19 mouse cellular contexts compared by ENCODE assay signal in genomic region chr16:32503633-32504032, GRCm38 (mm10). TPM values are rescaled to one million over a fixed set of nuclear protein-coding genes. Genes with fewer than 3 reads are reported as not detected.
"Had no signal": no experiment of that assay in that cellular context is flagged by ENCODE, and none has a peak within 500 bp of the region (broad histone marks: within the 10 kb centered on the region; RNA-seq: fewer than 3 reads in every experiment).

No protein-coding gene starts in this region.

- H3K27ac ChIP-seq: hindbrain, postnatal 0 days; limb, embryonic 13.5 days; liver, embryonic 15.5 days; macrophage; neural tube, embryonic 12.5 days had no signal

- H3K4me3 ChIP-seq: limb, embryonic 13.5 days; liver, embryonic 15.5 days; neural tube, embryonic 12.5 days had no signal

- H3K9me3 ChIP-seq: limb, embryonic 13.5 days; liver, embryonic 15.5 days; neural tube, embryonic 12.5 days had no signal

- H3K27me3 ChIP-seq: limb, embryonic 13.5 days had no signal

- H3K36me3 ChIP-seq: limb, embryonic 13.5 days; liver, embryonic 15.5 days; neural tube, embryonic 12.5 days had no signal

- ATAC-seq: hindbrain, postnatal 0 days had no signal

- DNase-seq: kidney, adult 18-20 months; kidney, postnatal 10 days; layer of hippocampus, adult 9-11 months; layer of hippocampus, postnatal 36 days; lung, embryonic 14.5 days; lung, postnatal 14 days; midbrain, embryonic 14.5 days; thymus, adult 18-20 months; thymus, postnatal 25 days had no signal

- H3K4me2 ChIP-seq: limb, embryonic 13.5 days; liver, embryonic 15.5 days; lung, embryonic 14.5 days; neural tube, embryonic 12.5 days had no signal

- H3K9ac ChIP-seq: limb, embryonic 13.5 days; liver, embryonic 15.5 days; lung, embryonic 14.5 days; neural tube, embryonic 12.5 days had no signal

- H3K4me1 ChIP-seq: neural tube, embryonic 12.5 days had no signal

RNA-seq across cellular contexts. Expression of gene Zdhhc19, which starts 7.6 kb away (rescaled TPM):
- total RNA-seq: hindbrain, postnatal 0 days; layer of hippocampus, postnatal 36 days; left cerebral cortex, adult 8-10 months; left cerebral cortex, postnatal 36 days; liver, adult 2 months; monocyte, adult 5-6 weeks; neutrophil, adult 5-6 weeks had no signal
- polyA plus RNA-seq: limb, embryonic 13.5 days; liver, adult 2 months; liver, embryonic 15.5 days; lung, embryonic 14.5 days; macrophage; midbrain, embryonic 14.5 days; neural tube, embryonic 12.5 days had no signal

RNA-seq across cellular contexts. Expression of gene Slc51a, which starts 16.0 kb away (rescaled TPM):
- total RNA-seq: hindbrain, postnatal 0 days; layer of hippocampus, postnatal 36 days; left cerebral cortex, adult 8-10 months; left cerebral cortex, postnatal 36 days; liver, adult 2 months; neutrophil, adult 5-6 weeks had no signal
- polyA plus RNA-seq: hindbrain, postnatal 0 days; midbrain, embryonic 14.5 days had no signal
